Mouse (Mus musculus): Measurements from ENCODE around the gene Prame. TPM values are rescaled to one million over a fixed set of nuclear protein-coding genes. Genes with fewer than 3 reads are reported as not detected.
"Not testable (repeated sequence)": the region's sequence is repeated elsewhere in the genome, so short reads cannot be mapped to it uniquely, and the experiment has no call there.

The Prame gene
- not detected in 2 replicates for polyA plus RNA-seq (2012)

DNA sequence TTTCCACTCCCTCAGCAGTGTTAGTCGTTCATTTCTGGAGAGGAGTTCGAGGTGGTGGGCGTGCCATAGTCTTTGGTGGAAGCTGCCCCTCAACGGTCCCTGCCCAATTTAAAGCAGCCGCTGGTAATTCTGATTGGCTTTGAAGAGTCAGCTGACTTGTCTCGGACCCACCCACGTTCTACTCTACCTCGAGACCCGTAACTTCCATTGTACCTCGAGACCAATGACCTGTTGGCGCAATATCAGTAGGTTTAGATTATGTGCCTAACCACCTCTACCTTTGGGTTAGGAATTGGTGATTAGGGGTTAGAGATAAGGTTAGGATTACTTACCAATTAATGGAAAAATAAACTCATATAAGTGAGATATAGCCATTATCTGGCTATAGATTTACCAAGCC, at the start of gene Prame:
Prame (minus strand) TSS at position 101 of the 400 bp plus-strand sequence.
- no peaks in the 10 kb centered on the region for H3K36me3 ChIP-seq (ENCODE audit: control insufficient read depth)
- H3K4me3 ChIP-seq (replicated peaks), result no peak within 1 kb of the TSS
- TF ChIP-seq GATA1 (IDR thresholded peaks at IDR 0.05; ENCODE audit: low read length) (no peak), TAL1 (IDR thresholded peaks at IDR 0.05; ENCODE audit: low read length) (no peak)
- H3K27me3 ChIP-seq (ENCODE audit: control insufficient read depth), result no peaks in the 10 kb centered on the region
- no peaks in the 10 kb centered on the region for H3K9me3 ChIP-seq (ENCODE audit: control insufficient read depth, low read length)
- H3K4me1 ChIP-seq (ENCODE audit: control insufficient read depth), result no peaks in the 10 kb centered on the region

DNA sequence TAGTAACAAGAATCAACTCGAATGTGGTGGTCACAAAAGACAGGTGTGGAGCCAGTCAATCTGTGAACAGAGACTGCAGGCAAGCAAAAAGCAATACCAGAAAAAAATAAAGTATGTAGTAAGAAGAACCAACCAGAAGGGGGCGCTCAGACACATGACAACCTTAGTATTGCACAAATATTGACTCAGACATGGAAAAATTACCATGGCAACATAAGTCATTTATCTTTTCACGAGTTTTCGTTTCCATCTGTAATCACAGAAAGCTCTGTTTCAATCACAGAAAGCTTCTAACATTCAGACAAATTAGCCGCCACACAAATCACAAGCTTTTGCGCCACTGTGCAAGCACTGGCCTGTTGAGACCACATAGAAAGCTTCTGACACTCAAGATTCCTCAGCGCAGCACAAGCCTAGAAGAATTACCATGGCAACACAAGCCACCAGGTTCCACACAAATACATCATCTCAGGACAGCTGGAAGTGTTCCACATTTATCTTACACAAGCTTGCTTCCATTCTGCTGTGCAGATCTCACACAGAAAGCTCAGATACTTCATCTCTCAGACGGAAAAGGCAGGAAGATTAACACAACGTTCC, 24.8 kb upstream of the Prame start:
- Histone ChIP-seq H3K27me3 (ENCODE audit: control insufficient read depth) (no peaks in the 10 kb centered on the region), H3K4me3 (replicated peaks) (no peak overlapping the region), H3K4me1 (ENCODE audit: control insufficient read depth) (no peaks in the 10 kb centered on the region), H3K36me3 (ENCODE audit: control insufficient read depth) (no peaks in the 10 kb centered on the region), H3K9me3 (ENCODE audit: control insufficient read depth, low read length) (no peaks in the 10 kb centered on the region)
- TF ChIP-seq TAL1 (IDR thresholded peaks at IDR 0.05; ENCODE audit: low read length) (no peak), GATA1 (IDR thresholded peaks at IDR 0.05; ENCODE audit: low read length) (no peak)

DNA sequence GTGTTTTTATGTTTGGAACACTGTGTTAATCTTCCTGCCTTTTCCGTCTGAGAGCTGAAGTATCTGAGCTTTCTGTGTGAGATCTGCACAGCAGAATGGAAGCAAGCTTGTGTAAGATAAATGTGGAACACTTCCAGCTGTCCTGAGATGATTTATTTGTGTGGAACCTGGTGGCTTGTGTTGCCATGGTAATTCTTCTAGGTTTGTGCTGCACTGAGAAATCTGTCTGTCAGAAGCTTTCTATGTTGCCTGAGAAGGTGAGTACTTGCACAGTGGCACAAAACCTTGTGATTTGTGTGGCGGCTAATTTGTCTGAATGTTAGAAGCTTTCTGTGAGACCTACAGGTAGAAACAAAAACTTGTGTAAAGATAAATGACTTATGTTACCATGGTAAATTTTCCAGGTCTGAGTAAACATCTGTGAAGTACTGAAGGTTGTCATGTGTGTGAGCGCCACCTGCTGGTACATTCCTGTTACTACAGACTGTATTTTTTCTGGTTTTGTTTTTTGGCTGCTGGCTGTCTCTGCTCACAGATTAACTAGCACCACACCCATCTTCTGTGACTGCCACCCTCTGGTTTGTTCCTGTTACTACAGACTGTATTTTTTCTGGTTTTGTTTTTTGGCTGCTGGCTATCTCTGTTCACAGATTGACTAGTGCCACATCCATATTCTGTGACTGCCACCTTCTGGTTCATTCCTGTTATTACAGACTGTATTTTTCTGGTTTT, 26.0 kb downstream of the Prame start:
- not testable (repeated sequence) for H3K4me3 ChIP-seq (replicated peaks); H3K27me3 ChIP-seq (ENCODE audit: control insufficient read depth); H3K9me3 ChIP-seq (ENCODE audit: control insufficient read depth, low read length); H3K36me3 ChIP-seq (ENCODE audit: control insufficient read depth); H3K4me1 ChIP-seq (ENCODE audit: control insufficient read depth)

DNA sequence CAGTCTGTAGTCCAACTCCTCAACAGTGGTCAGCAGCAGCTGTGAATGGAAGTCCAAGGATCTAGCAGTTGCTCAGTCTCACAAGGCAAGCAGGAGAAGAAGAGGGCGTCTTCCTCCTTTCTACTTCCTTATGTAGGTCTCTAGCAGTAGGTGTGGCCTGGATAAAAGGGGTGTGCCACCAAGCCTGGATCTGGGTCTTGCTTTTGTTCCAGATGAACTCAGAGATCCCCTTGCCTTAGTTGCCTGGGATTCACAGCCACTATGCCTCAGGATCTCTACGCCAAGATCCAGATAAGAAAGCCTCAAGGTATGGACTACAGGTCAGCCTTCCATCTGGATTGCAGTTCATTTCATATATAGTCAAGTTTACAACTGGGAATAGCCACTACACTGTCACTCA, 28.8 kb downstream of the Prame start, which contains the start of gene Nxf7:
Nxf7 (minus strand) TSS at position 101 of the 400 bp plus-strand sequence.
- peaks cover 6% of the 10 kb centered on the region for H3K9me3 ChIP-seq (ENCODE audit: control insufficient read depth, low read length)
- H3K27me3 ChIP-seq (ENCODE audit: control insufficient read depth), result no peaks in the 10 kb centered on the region
- H3K4me1 ChIP-seq (ENCODE audit: control insufficient read depth), result no peaks in the 10 kb centered on the region
- TF ChIP-seq GATA1 (IDR thresholded peaks at IDR 0.05; ENCODE audit: low read length) (no peak), TAL1 (IDR thresholded peaks at IDR 0.05; ENCODE audit: low read length) (no peak)
- H3K36me3 ChIP-seq (ENCODE audit: control insufficient read depth), result no peaks in the 10 kb centered on the region
- H3K4me3 ChIP-seq (replicated peaks), result no peak within 1 kb of the TSS

DNA sequence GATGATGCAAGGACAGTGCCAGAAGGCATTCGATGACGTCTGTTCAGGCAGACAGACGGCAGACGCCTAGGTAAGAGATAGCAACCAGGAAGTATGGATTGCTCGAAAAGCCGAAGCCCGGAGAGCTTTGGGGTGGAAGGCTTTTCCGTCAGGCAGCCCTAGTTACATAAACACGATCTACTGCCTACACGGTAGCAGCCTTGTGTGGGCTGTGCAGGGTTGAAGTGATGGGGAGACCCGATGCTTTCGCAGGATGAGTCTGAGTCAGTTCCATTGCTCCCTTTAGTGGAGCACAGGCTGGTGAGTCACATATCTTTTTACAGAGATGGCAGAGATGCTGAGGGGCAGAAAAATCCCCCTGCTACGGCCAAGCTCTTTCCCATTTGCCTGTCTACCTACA, 29.4 kb downstream of the Prame start:
- no peaks in the 10 kb centered on the region for H3K36me3 ChIP-seq (ENCODE audit: control insufficient read depth)
- H3K4me1 ChIP-seq (ENCODE audit: control insufficient read depth), result no peaks in the 10 kb centered on the region
- peaks cover 6% of the 10 kb centered on the region for H3K9me3 ChIP-seq (ENCODE audit: control insufficient read depth, low read length)
- H3K27me3 ChIP-seq (ENCODE audit: control insufficient read depth), result no peaks in the 10 kb centered on the region
- H3K4me3 ChIP-seq (replicated peaks), result no peak overlapping the region
- no peak for TF ChIP-seq TAL1 (IDR thresholded peaks at IDR 0.05; ENCODE audit: low read length)
- no peak for TF ChIP-seq GATA1 (IDR thresholded peaks at IDR 0.05; ENCODE audit: low read length)

DNA sequence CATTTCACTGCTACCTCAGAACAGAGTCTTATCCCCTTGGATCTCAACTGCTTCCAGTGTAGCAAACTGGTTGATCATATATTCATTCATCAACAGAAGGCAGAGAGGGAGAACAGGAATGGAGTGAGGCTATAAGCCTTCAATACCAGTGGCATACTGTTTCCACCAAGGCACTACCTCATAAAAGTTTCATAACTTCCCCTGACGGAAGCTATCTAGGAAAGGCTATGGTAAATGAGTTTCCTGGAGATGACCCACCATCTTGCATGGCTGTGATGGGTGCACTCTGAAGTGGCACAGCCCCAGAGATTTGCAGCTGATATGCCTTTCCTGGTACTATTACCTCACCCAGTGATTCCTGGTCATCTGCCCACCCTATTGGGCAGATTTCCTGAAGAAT, 51.1 kb downstream of the Prame start:
- H3K36me3 ChIP-seq (ENCODE audit: control insufficient read depth), result no peaks in the 10 kb centered on the region
- H3K9me3 ChIP-seq (ENCODE audit: control insufficient read depth, low read length), result no peaks in the 10 kb centered on the region
- no peaks in the 10 kb centered on the region for H3K27me3 ChIP-seq (ENCODE audit: control insufficient read depth)
- no peak overlapping the region for H3K4me3 ChIP-seq (replicated peaks)
- no peak for TF ChIP-seq GATA1 (IDR thresholded peaks at IDR 0.05; ENCODE audit: low read length)
- no peak for TF ChIP-seq TAL1 (IDR thresholded peaks at IDR 0.05; ENCODE audit: low read length)
- H3K4me1 ChIP-seq (ENCODE audit: control insufficient read depth), result no peaks in the 10 kb centered on the region

DNA sequence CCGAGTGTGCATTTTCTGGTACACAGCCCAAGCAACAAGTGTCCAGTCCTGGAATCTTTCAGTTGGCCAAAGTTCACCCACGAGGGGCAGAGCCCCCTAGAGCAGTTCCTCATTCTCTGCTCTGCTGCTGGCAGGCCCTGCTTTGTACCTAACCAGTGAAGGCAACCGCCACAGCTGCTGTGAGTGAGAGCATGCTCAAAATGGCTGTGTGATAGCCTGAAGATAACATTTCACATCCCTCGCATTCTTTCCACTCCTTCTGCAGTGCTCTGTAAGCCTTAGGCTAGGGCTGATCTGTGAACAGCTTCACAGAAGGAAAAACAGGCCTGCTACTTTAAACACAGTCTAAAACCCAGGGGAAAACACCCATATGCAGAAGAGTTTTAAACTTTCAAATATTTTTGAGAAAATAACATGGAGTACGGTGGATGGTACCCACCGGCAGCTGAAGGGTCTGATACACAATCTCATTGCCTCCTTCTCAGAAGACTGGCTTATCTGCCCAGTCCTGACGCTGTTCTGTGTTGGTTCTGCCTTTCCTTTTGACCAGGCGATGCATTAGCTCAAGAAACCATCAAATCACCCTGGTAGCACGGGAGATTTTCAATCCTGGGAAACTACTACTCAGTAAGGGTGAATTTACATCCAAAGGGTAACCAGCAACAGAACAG, 52.4 kb downstream of the Prame start:
- H3K4me3 ChIP-seq (replicated peaks), result not testable (repeated sequence)

DNA sequence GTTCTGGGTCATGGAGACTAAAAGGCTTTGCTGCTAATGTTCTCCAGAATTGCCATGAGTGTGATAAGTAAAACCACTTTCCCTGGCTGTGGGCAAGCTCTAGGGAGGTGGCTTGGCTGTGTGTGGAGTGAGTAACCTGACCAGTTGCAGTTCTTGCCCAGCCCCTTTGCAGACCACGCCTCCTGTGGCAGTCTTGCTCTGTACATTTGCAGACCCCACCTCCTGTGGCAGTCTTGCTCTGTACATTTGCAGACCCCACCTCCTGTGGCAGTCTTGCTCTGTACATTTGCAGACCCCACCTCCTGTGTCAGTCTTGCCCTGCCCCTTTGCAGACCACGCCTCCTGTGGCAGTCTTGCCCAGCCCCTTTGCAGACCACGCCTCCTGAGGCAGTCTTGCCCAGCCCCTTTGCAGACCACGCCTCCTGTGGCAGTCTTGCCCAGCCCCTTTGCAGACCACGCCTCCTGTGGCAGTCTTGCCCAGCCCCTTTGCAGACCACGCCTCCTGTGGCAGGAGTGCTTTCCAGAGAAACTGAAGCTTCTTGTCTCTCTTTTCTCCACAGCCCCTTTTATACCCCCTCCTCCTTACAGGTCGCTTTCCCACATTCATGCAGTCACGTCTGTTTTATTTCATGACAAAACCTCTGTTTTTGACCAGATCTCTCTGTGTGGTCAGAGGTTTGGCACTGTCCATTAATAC, 53.1 kb downstream of the Prame start:
- H3K36me3 ChIP-seq (ENCODE audit: control insufficient read depth); H3K4me3 ChIP-seq (replicated peaks); H3K9me3 ChIP-seq (ENCODE audit: control insufficient read depth, low read length); H3K27me3 ChIP-seq (ENCODE audit: control insufficient read depth); H3K4me1 ChIP-seq (ENCODE audit: control insufficient read depth): not testable (repeated sequence)

More for the DNA sequence above, 52.4 kb downstream of the Prame start:
- not testable (repeated sequence) for H3K9me3 ChIP-seq (ENCODE audit: control insufficient read depth, low read length); H3K4me1 ChIP-seq (ENCODE audit: control insufficient read depth); H3K27me3 ChIP-seq (ENCODE audit: control insufficient read depth); H3K36me3 ChIP-seq (ENCODE audit: control insufficient read depth)

DNA sequence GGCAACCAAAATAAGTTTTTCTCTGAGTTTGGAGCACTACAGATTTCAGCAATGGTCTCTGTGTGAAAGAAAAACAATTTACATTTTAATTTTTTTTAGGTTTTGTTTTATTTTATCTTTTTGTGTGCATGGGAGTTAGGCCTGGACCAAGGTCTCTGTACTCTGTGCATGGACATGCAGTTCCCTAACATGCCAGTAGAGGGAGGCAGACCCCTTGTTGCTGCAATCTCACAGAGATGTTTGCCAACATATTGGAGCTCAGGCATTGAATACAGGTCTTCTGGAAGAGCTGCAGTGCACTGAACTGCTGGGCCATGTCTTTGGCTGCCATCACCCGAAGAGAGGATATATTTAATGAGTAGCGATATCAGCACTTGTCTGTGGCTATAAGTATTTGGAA, 58.0 kb downstream of the Prame start:
- H3K9me3 ChIP-seq (ENCODE audit: control insufficient read depth, low read length); H3K4me1 ChIP-seq (ENCODE audit: control insufficient read depth); H3K27me3 ChIP-seq (ENCODE audit: control insufficient read depth); H3K4me3 ChIP-seq (replicated peaks); H3K36me3 ChIP-seq (ENCODE audit: control insufficient read depth): not testable (repeated sequence)

DNA sequence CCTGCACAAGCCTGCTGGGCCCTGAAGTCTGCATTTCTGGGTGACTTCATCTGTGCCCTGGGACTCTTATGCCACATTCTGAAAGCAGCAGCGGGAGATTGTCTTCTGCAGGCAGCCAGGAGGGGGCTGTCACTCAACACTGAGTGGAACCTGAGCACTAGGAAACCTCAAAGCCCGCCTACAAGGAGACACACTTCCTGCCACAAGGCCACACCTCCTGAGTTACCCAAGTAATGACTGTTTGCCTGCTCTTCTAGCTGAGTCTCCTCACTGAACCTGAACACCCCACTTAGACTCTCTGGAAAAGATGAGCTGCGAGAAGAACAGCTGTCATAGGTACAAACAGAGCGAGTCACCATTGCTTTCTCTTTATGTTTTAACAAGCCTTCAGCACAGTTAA, 62.6 kb downstream of the Prame start:
- H3K4me1 ChIP-seq (ENCODE audit: control insufficient read depth); H3K27me3 ChIP-seq (ENCODE audit: control insufficient read depth); H3K36me3 ChIP-seq (ENCODE audit: control insufficient read depth); H3K4me3 ChIP-seq (replicated peaks); H3K9me3 ChIP-seq (ENCODE audit: control insufficient read depth, low read length): not testable (repeated sequence)

Data from erythroblast, embryonic 14.5 days (primary cell).